Mouse (Mus musculus) neutrophil, adult 5-6 weeks (primary cell): Measurements from ENCODE around the gene Ggt7. TPM values are rescaled to one million over a fixed set of nuclear protein-coding genes. Genes with fewer than 3 reads are reported as not detected.
"Not testable (repeated sequence)": the region's sequence is repeated elsewhere in the genome, so short reads cannot be mapped to it uniquely, and the experiment has no call there.

ENCODE experiments used
- ATAC-seq: fragments of 151-379, 151-347 bp; 2 replicates; pipeline ENCODE4 v1.8.0; 2017; ENCODE audit warnings: mild to moderate bottlenecking, moderate TSS enrichment; ENCODE audit not compliant: insufficient number of reproducible peaks, poor library complexity, low FRiP score, severe bottlenecking; ENCODE audit errors: extremely low read depth
- total RNA-seq: library from RNA; stranded (forward); fragments of 200-1000 nt; gene quantifications from 2 replicates; pipeline ENCODE4 v1.2.3, GENCODE M21; 2017

Ggt7 gene
- total RNA-seq = not detected in 2 replicates

GRCm38 (mm10) chr2:155517455-155518423 lies at the start of gene Ggt7, which contains the start of gene Acss2:
TSS of gene Ggt7 (minus strand) at chr2:155518237.
TSS of gene Acss2 (plus strand) at chr2:155517948.
- ATAC-seq = peak; percentile 93

- ATAC-seq = no peak
Observed at GRCm38 (mm10) chr2:155567751-155568150, 49.7 kb upstream of the Ggt7 start.

- no peak for ATAC-seq
Observed at GRCm38 (mm10) chr2:155562934-155563333, 44.9 kb upstream of the Ggt7 start.

- no peak for ATAC-seq
Observed at GRCm38 (mm10) chr2:155562209-155562608, 44.2 kb upstream of the Ggt7 start.

- ATAC-seq = no peak
Observed at GRCm38 (mm10) chr2:155554426-155554985, 36.5 kb upstream of the Ggt7 start.

GRCm38 (mm10) chr2:155552949-155553354 lies 34.9 kb upstream of the Ggt7 start:
- peak; percentile 46; the same call in 1 of the 2 replicates for ATAC-seq

- ATAC-seq = no peak
Observed at GRCm38 (mm10) chr2:155552336-155552735, 34.3 kb upstream of the Ggt7 start.

- ATAC-seq = no peak
Observed at GRCm38 (mm10) chr2:155546955-155547354, 28.9 kb upstream of the Ggt7 start.

GRCm38 (mm10) chr2:155540822-155541458 lies 22.9 kb upstream of the Ggt7 start:
- no peak for ATAC-seq

- no peak for ATAC-seq
Observed at GRCm38 (mm10) chr2:155539696-155540095, 21.7 kb upstream of the Ggt7 start.

GRCm38 (mm10) chr2:155538463-155539057 lies 20.5 kb upstream of the Ggt7 start:
- not testable (repeated sequence) for ATAC-seq

- no peak for ATAC-seq
Observed at GRCm38 (mm10) chr2:155537761-155538462, 19.9 kb upstream of the Ggt7 start.

GRCm38 (mm10) chr2:155536292-155536691 lies 18.3 kb upstream of the Ggt7 start:
- no peak for ATAC-seq

GRCm38 (mm10) chr2:155527367-155527766 lies 9.3 kb upstream of the Ggt7 start:
- no peak for ATAC-seq

- ATAC-seq = no peak
Observed at GRCm38 (mm10) chr2:155524378-155524777, 6.3 kb upstream of the Ggt7 start.

- ATAC-seq = no peak
Observed at GRCm38 (mm10) chr2:155523706-155524105, 5.7 kb upstream of the Ggt7 start.

GRCm38 (mm10) chr2:155518531-155519270 lies 664 bp upstream of the Ggt7 start:
- ATAC-seq = no peak

- no peak for ATAC-seq
Observed at GRCm38 (mm10) chr2:155515941-155516340, 2.1 kb downstream of the Ggt7 start.
